Mouse (Mus musculus): Measurements from ENCODE around the gene Dscaml1.

GRCm38 (mm10) chr9:45401851-45402250 is 24.6 kb upstream of the Dscaml1 start:
- no peak for TF ChIP-seq CTCF (IDR thresholded peaks at IDR 0.05; ENCODE audit: control insufficient read depth, insufficient read depth, low read length)
- TF ChIP-seq POLR2A (IDR thresholded peaks at IDR 0.05; ENCODE audit: borderline replicate concordance, control insufficient read depth, low read depth, low read length), result no peak
